Mouse (Mus musculus) megakaryocyte, embryonic 14.5 days (primary cell): ENCODE measurements around the gene Nr2f1. TPM values are rescaled to one million over a fixed set of nuclear protein-coding genes. Genes with fewer than 3 reads are reported as not detected.

Source experiments
- H3K27me3 ChIP-seq: replicated peaks from 2 replicates; pipeline ENCODE3; 2012; ENCODE audit warnings: inconsistent platforms
- H3K36me3 ChIP-seq: replicated peaks from 2 replicates; pipeline ENCODE3; 2012; ENCODE audit warnings: low read length, inconsistent platforms, mixed read lengths
- H3K4me1 ChIP-seq: 2 replicates; pipeline ENCODE4 v1.6.1; 2012; ENCODE audit warnings: inconsistent platforms
- H3K4me3 ChIP-seq: replicated peaks from 2 replicates; pipeline ENCODE3; 2012; ENCODE audit warnings: moderate library complexity, mild to moderate bottlenecking, inconsistent platforms
- H3K9me3 ChIP-seq: 2 replicates; pipeline ENCODE4 v1.6.1; 2012; ENCODE audit warnings: inconsistent platforms
- FLI1 ChIP-seq: IDR thresholded peaks from 2 replicates; pipeline ENCODE4 v1.6.1; 2012; ENCODE audit warnings: low read length, inconsistent platforms, mixed read lengths
- GATA1 ChIP-seq: IDR thresholded peaks from 3 replicates; pipeline ENCODE4 v1.6.1; 2012; ENCODE audit warnings: mixed read lengths, low read length, inconsistent platforms, borderline replicate concordance
- polyA plus RNA-seq: library from polyadenylated mRNA; stranded (reverse); fragments of >175 nt; gene quantifications from 2 replicates; pipeline ENCODE4 v1.2.3, GENCODE M21; 2012; ENCODE audit warnings: low replicate concordance; ENCODE audit not compliant: insufficient read depth

The Nr2f1 gene
- polyA plus RNA-seq, 1 experiment: not detected

DNA sequence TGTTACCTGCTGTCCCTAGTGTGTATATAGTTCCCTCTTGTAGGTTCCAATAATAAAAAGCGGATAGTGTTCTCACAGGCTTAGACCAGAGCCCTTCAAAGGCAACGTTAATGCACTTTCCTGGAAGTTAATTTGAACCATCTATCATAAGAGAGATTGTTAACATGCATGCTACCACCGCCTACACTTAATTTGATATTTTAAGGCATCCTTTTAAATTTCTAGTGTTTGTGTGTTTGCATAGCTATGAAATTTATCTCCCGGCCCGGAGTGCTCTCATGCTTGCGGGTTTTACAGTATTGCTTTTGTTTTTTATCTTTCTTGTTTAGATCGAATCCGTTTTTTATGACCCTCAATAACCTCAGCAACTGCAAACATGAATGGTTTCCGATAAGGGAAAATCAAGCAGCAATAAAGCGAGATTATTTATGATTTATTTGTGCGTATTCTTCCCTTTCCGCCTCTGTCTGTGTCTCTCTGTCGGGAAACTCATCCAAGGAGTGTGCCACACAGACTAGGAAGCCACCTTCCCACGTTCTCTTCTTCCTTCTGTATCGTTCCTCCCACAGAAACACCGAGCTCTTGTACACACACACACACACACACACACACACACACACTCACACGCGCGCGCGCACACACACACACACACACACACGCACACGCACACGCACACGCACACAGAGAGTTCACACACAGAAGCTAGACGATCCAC, 5.3 kb downstream of the Nr2f1 start:
- Histone ChIP-seq H3K4me3 (peak overlapping the region; percentile 84), H3K4me1 (peaks cover 27% of the 10 kb centered on the region), H3K27me3 (peaks cover 93% of the 10 kb centered on the region), H3K9me3 (peaks cover 10% of the 10 kb centered on the region), H3K36me3 (no peaks in the 10 kb centered on the region)
- TF ChIP-seq GATA1 (no peak), FLI1 (no peak)

DNA sequence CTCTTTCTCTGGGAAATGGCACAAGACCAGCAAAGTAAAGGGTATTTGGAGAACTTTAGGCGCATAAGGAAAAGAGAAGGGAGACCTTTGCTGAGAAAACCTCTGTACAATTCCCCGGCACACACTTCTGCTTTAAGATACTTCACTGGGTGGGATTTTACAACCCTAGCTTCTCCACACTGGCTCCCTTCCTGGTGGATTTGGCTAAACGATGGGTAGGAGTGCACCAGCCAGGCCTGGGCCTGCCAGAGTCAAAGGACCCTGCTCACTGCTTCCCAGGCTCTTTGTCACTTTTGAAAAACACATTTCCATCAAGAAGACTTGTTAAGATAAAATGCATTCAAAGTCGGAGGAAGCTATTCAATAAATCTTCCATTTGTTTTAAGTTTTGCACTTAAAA, 6.3 kb downstream of the Nr2f1 start:
- H3K27me3 ChIP-seq: peaks cover 92% of the 10 kb centered on the region
- no peak overlapping the region for H3K4me3 ChIP-seq
- peaks cover 23% of the 10 kb centered on the region for H3K4me1 ChIP-seq
- H3K9me3 ChIP-seq: peaks cover 10% of the 10 kb centered on the region
- TF ChIP-seq GATA1: no peak
- TF ChIP-seq FLI1: no peak
- no peaks in the 10 kb centered on the region for H3K36me3 ChIP-seq

DNA sequence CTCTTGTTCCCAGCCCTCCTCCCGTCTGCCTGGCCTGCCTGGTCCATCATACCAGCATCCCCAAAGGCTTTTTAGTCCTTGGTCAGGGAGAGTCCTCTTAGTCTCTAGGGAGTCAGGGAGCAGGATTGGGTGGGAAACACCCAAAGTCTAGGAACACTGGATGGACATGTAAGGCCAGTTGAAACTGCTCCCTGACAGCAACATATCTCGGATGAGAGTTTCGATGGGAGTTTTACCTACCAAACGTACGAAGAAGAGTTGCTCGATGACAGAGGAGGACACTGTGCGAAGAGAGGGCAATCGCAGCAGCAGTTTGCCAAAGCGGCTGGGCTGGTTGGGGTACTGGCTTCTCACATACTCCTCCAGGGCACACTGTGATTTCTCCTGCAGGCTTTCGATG, 10.0 kb downstream of the Nr2f1 start:
- H3K4me1 ChIP-seq: peaks cover 6% of the 10 kb centered on the region; the same call in 1 of the 2 replicates
- no peak overlapping the region for H3K4me3 ChIP-seq
- TF ChIP-seq FLI1: no peak
- no peaks in the 10 kb centered on the region for H3K36me3 ChIP-seq
- no peaks in the 10 kb centered on the region for H3K9me3 ChIP-seq
- H3K27me3 ChIP-seq: peaks cover 94% of the 10 kb centered on the region

DNA sequence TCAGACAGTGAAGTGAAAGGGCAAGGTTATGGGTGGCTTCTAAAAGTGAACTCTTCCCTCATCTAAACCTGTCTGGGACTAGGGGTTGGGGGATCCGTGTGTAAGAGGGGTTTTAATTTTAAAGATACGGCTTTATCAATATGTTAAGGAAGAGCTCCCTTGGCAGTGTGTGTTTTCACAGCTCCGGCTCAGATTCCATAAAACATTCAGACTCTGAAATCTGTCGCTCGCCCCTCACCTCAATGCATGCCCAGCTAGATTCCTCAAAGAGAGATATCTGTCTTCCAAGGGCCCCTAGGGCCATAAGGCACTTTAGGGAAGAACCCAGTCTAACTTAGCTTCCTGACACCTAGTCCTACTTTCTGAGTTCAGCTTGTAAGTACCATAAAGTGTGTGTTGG, 11.7 kb downstream of the Nr2f1 start:
- Histone ChIP-seq H3K9me3 (no peaks in the 10 kb centered on the region), H3K4me1 (0 out of 2 replicates have a peak, but pooled peaks cover 4% of the 10 kb centered on the region), H3K36me3 (no peaks in the 10 kb centered on the region), H3K4me3 (no peak overlapping the region), H3K27me3 (peaks cover 92% of the 10 kb centered on the region)
- no peak for TF ChIP-seq FLI1
- TF ChIP-seq GATA1: no peak

DNA sequence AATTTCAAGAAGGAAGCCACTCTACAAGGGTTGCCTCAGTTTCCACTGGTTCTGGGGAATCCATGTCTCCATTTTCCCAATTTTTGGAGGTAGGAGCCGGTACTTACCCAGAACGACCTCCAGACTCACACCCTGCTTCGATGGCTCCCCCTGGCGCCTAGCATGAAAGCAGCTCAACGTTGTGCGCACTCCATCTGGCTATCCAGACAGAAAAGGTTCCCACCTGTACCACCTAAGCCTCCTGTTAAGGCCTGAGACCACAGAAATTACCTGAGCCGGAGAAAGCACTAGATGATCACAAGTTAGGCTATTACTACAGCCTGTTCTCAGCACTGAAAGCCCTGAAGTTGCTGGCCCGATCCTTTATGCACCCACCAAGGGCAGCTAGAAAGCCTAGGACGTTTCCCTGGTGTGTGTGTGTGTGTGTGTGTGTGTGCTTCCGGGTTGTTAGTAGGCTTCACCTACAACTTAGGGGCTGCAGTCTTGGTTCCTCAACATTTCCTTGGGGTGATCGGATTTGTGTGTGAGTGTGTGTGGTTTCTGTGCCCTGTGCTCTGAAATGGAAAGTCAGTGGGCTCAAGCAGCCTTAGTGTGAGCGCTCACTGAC, 13.1 kb downstream of the Nr2f1 start:
- no peaks in the 10 kb centered on the region for H3K36me3 ChIP-seq
- no peaks in the 10 kb centered on the region for H3K9me3 ChIP-seq
- H3K4me3 ChIP-seq: no peak overlapping the region
- H3K4me1 ChIP-seq: peaks cover 11% of the 10 kb centered on the region
- peaks cover 93% of the 10 kb centered on the region for H3K27me3 ChIP-seq
- TF ChIP-seq GATA1 (no peak), FLI1 (no peak)

DNA sequence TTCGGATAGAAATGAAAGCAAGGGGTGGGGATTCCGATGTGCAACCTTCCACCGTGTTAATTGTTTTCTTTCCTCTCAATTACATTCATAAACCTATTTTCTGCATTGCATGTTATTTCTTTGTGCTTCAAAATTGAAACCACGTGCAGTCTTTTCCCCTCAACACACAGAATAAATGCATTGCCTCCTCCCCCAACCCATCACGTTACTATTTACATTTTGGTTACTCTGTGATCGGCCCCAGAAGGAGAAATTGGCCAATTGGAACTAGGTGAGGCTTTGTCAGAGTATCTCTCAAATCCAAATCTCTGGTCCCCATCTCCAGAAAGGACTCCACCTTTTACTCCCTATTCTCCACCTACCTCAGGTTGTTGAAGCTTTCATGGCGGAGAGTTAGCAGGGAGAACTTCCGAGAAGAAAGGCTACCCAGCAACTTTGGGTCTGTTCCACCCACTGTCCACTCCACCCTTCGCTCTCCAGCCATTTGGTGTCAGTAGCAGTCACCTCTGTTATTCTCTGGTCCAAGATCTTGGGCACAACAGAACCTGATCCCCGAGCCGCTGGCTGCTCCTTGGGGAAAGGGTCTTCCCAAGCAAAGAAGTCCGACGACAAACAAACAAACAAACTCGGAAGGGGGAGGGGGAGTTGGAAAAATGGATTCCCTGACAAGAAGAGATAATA, 14.6 kb downstream of the Nr2f1 start:
- H3K27me3 ChIP-seq: peaks cover 93% of the 10 kb centered on the region
- TF ChIP-seq FLI1 (no peak), GATA1 (no peak)
- H3K36me3 ChIP-seq: no peaks in the 10 kb centered on the region
- no peaks in the 10 kb centered on the region for H3K9me3 ChIP-seq
- peaks cover 16% of the 10 kb centered on the region for H3K4me1 ChIP-seq
- no peak overlapping the region for H3K4me3 ChIP-seq

DNA sequence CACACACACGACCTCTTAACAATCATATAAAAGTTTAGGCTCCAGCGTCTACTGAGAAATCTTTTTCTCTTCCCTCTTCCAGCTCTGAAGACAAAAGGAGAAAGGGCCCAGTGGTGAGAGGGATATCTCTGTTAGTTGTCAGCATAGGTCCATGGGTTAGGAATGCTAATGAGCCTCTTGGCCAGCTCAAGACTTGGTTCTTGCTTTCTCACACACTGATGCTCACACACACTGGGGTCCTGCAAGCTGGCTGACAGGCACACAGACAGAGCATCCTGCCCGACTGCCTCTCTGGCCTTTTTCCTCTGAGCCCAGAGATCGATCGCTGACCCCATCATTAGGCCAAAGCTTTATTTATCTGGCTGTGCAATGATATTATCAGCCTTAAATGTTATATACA, 15.6 kb downstream of the Nr2f1 start:
- peaks cover 24% of the 10 kb centered on the region for H3K4me1 ChIP-seq
- peaks cover 95% of the 10 kb centered on the region for H3K27me3 ChIP-seq
- H3K9me3 ChIP-seq: 0 out of 2 replicates have a peak, but pooled peaks cover 3% of the 10 kb centered on the region
- H3K36me3 ChIP-seq: no peaks in the 10 kb centered on the region
- no peak overlapping the region for H3K4me3 ChIP-seq
- TF ChIP-seq GATA1 (no peak), FLI1 (no peak)

DNA sequence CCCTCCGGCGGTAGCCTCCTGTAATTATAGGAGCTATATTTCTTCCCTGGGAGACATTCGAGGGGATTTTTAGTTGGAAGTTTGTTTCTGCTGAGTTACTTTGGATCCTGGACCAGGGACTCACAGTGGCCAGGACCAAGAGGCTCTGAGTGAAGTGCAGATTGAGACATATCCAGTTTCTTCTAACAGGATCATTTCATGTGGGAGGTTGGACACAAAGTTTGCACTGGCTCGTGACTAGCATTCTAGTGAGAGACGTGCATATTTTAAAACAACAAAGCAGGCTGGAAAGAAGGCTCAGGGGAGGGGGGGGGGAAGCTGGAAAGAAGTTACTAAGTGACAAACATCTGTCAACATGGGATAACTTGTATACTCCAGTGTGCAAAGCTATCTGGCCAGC, 16.6 kb downstream of the Nr2f1 start:
- H3K4me1 ChIP-seq: peaks cover 24% of the 10 kb centered on the region
- no peak overlapping the region for H3K4me3 ChIP-seq
- no peak for TF ChIP-seq FLI1
- no peak for TF ChIP-seq GATA1
- no peaks in the 10 kb centered on the region for H3K36me3 ChIP-seq
- 0 out of 2 replicates have a peak, but pooled peaks cover 3% of the 10 kb centered on the region for H3K9me3 ChIP-seq
- peaks cover 97% of the 10 kb centered on the region for H3K27me3 ChIP-seq

DNA sequence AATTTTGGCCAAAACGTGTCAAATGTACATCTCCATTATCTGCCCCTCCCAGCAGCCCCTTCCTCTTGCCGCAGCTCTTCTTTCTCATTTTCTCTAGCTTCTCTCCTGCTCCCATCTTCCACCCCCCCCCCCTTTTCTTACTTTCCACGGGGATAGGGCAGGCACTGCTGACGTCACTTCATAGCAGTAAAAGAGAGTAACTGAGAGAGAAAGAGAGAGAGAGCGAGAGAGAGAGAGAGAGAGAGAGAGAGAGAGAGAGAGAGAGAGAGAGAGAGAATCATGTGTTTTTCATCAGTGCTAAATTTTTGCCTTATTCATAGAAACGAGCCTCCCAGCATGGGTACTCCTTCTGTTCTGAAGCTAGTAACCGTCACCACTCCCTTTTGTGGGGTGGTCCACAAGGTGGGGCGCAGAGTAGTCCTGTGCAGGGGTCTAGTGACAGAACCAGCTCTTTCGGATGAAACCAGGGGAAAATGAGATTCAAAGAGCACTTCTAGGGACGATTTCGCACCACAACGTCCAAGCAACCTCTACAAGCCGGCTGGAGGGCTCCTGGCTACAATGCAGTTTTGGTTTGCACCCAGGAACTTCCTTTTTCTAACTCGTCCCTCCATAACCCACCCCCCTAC, 17.5 kb downstream of the Nr2f1 start:
- Histone ChIP-seq H3K27me3 (peaks cover 94% of the 10 kb centered on the region), H3K4me3 (peak overlapping the region; percentile 50), H3K36me3 (no peaks in the 10 kb centered on the region)

More for the DNA sequence above, 17.5 kb downstream of the Nr2f1 start:
- Histone ChIP-seq H3K4me1 (peaks cover 24% of the 10 kb centered on the region), H3K9me3 (0 out of 2 replicates have a peak, but pooled peaks cover 3% of the 10 kb centered on the region)
- TF ChIP-seq GATA1: no peak
- TF ChIP-seq FLI1: no peak
